Mouse (Mus musculus) hindbrain, embryonic 11.5 days (tissue): ENCODE results near the gene Ddx59. TPM values are rescaled to one million over a fixed set of nuclear protein-coding genes. Genes with fewer than 3 reads are reported as not detected.

Experiments
- polyA plus RNA-seq: library from polyadenylated mRNA; unstranded; fragments of >200 nt; fragmentation: Nextera tagmentation; extraction: Ambion mirVana; gene quantifications from 2 replicates; pipeline ENCODE4 v1.2.1, GENCODE M21; 2014

The Ddx59 gene
- polyA plus RNA-seq, 1 experiment from 2014 or later: 18.0 TPM

Other genes with a start within 250 kb of the Ddx59 start
- 0.25 and 0.32 TPM in 2 replicates for gene Mroh3, start 202.4 kb upstream of the Ddx59 start, polyA plus RNA-seq
- gene Inava, start 181.0 kb upstream of the Ddx59 start, polyA plus RNA-seq: 13.9 and 14.3 TPM in 2 replicates
- not detected in 2 replicates for gene Gpr25, start 154.4 kb upstream of the Ddx59 start, polyA plus RNA-seq
- gene Camsap2, start 69.2 kb upstream of the Ddx59 start, polyA plus RNA-seq: 36.7 and 40.1 TPM in 2 replicates
- 8.1 and 11.7 TPM in 2 replicates for gene Kif14, start 51.1 kb downstream of the Ddx59 start, polyA plus RNA-seq
- gene Zfp281, start 209.6 kb downstream of the Ddx59 start, polyA plus RNA-seq: 38.5 and 39.3 TPM in 2 replicates